Mouse (Mus musculus) embryonic facial prominence, embryonic 12.5 days (tissue): ENCODE results near the gene Kitl. TPM values are rescaled to one million over a fixed set of nuclear protein-coding genes. Genes with fewer than 3 reads are reported as not detected.

Source experiments
- ATAC-seq: fragments of 200-750 bp; cut with Nextera tagmentation; 2 replicates; pipeline ENCODE4 v1.8.0; 2017; ENCODE audit not compliant: insufficient number of reproducible peaks, insufficient read depth, low FRiP score, low TSS enrichment
- H3K27ac ChIP-seq: fragments of 300-500 bp; sonication (generic); 2 replicates; pipeline ENCODE4 v1.5.1; 2016; ENCODE audit warnings: mild to moderate bottlenecking
- H3K27me3 ChIP-seq: fragments of 300-500 bp; sonication (generic); 2 replicates; pipeline ENCODE4 v1.6.1; 2016; ENCODE audit warnings: mild to moderate bottlenecking, moderate library complexity
- H3K36me3 ChIP-seq: fragments of 300-500 bp; sonication (generic); 2 replicates; pipeline ENCODE4 v1.6.1; 2016; ENCODE audit warnings: mild to moderate bottlenecking
- H3K4me1 ChIP-seq: fragments of 300-500 bp; sonication (generic); 2 replicates; pipeline ENCODE4 v1.6.1; 2016
- H3K4me2 ChIP-seq: fragments of 300-500 bp; sonication (generic); replicated peaks from 2 replicates; pipeline ENCODE4 v1.6.1; 2016; ENCODE audit warnings: mild to moderate bottlenecking, moderate library complexity
- H3K4me3 ChIP-seq: fragments of 300-500 bp; sonication (generic); 2 replicates; pipeline ENCODE4 v1.5.1; 2016; ENCODE audit warnings: mild to moderate bottlenecking
- H3K9ac ChIP-seq: fragments of 300-500 bp; sonication (generic); 2 replicates; pipeline ENCODE4 v1.6.1; 2016; ENCODE audit warnings: mild to moderate bottlenecking, moderate library complexity
- H3K9me3 ChIP-seq: fragments of 300-500 bp; sonication (generic); 2 replicates; pipeline ENCODE4 v1.6.1; 2016; ENCODE audit warnings: mild to moderate bottlenecking, moderate library complexity
- WGBS: fragments of 180-500 bp; shearing (Covaris S2); methylation state at CpG from one replicate; pipeline ENCODE4 v1.1.7; 2016; 5-methylcytosine and 5-hydroxymethylcytosine counted together
- polyA plus RNA-seq: library from polyadenylated mRNA; unstranded; fragments of >200 nt; fragmentation: Nextera tagmentation; extraction: Ambion mirVana; gene quantifications from 2 replicates; pipeline ENCODE4 v1.2.1, GENCODE M21; 2016

Kitl gene
- polyA plus RNA-seq, 1 experiment from 2014 or later: 12.9 TPM

DNA sequence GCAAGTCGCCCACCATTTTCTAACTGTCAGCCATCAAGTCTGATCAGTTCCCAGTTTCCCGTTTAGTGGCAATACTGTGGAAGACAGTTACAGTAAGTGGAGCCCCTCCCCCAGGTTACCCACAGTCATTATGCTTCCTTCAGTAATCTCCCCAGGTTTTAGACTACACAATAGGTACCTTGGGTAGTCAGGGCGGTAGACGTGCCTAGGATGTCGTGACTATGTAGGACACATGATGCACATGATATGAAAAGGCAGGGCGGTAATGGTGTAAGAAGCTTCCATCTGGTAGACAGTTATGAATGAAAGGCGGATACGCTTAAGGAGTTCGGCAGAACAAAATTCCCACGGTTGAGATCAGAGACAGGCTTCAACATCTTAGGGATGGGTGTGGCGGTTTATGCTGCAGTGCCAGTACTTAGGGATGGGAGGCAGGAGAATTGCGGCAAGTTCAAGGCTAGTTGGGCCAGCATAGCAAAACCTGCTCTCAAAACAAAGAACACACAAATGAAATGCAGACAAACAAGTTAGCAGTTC is 15.6 kb downstream of the Kitl start:
- Histone ChIP-seq H3K9me3 (no peaks in the 10 kb centered on the region), H3K4me2 (no peak overlapping the region), H3K27ac (no peak overlapping the region), H3K4me1 (no peaks in the 10 kb centered on the region), H3K36me3 (no peaks in the 10 kb centered on the region), H3K27me3 (no peaks in the 10 kb centered on the region), H3K9ac (no peak overlapping the region), H3K4me3 (no peak overlapping the region)
- 69% methylated on average over 12 of the region's 12 CpGs for WGBS
- no peak for ATAC-seq

DNA sequence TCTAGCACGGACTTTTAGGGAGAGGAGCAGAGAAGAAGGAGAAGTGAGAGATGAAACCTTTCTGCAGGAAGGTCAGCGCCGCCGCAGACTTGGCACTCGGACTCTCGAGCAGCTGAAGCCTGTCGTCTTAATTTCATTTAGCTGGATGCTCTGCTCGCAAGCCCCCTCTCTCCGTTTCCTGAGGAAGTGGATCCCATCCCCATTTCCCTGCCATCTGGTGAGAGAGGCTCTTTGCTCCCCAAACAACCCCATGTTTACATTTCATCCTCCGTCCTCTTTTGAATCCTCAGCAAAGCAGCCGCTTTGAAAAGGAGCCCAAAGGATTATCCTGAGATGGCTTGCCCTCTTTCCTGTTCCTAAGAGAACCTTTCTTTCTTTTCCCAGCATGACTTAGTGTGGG is 16.2 kb downstream of the Kitl start:
- H3K36me3 ChIP-seq: no peaks in the 10 kb centered on the region
- peak overlapping the region; percentile 27 for H3K4me2 ChIP-seq
- no peak overlapping the region for H3K9ac ChIP-seq
- no peaks in the 10 kb centered on the region for H3K27me3 ChIP-seq
- H3K4me1 ChIP-seq: no peaks in the 10 kb centered on the region
- no peaks in the 10 kb centered on the region for H3K9me3 ChIP-seq
- WGBS: 8% methylated on average over 11 of the region's 11 CpGs
- no peak for ATAC-seq
- H3K4me3 ChIP-seq: no peak overlapping the region
- H3K27ac ChIP-seq: no peak overlapping the region

DNA sequence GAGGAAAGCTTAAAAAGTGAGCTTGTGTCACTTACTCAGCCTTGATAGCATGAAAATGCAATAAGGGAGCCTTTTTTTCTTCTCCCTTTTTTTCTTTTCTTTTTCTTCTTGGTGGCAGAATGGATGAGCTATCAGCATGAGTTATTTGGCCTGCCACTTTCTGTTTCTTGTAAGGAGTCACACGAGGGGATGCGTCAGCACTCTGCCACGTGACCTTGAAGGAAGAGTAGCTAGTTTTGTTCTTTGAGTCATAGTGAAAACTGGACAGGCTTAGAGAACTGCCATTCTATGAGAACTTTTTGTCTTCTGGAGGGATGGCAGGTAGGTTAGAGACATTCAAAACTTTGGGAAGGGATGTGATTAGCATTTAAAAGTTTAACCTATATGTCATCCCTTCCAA is 17.1 kb downstream of the Kitl start:
- Histone ChIP-seq H3K27ac (no peak overlapping the region), H3K36me3 (no peaks in the 10 kb centered on the region), H3K9me3 (no peaks in the 10 kb centered on the region), H3K4me3 (no peak overlapping the region), H3K9ac (no peak overlapping the region), H3K4me1 (no peaks in the 10 kb centered on the region), H3K27me3 (no peaks in the 10 kb centered on the region), H3K4me2 (no peak overlapping the region)
- WGBS: 79% methylated on average over 3 of the region's 3 CpGs
- ATAC-seq: no peak

DNA sequence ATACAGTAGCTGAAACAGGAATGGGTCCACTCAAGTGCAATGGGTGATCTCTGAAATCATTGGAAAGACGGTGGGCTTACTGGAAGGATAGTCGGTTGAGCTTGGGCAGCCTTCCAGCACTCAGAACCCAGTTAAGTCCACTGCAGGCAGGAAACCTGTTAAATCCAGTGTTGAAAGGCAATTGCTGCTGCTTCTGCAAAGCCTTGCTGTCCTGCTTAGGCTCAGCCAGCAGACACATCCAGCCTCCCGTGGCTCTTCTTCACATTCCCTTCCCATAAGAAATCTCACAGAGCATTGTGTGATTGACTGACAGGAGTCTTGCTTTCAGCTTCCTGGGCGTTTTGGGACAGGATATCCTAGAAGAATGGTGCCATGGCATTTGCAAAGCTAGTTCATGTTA is 20.6 kb downstream of the Kitl start:
- WGBS: 53% methylated on average over 4 of the region's 4 CpGs
- Histone ChIP-seq H3K27ac (no peak overlapping the region), H3K4me1 (no peaks in the 10 kb centered on the region; the same call in 1 of the 2 replicates), H3K9ac (no peak overlapping the region), H3K27me3 (no peaks in the 10 kb centered on the region), H3K36me3 (no peaks in the 10 kb centered on the region), H3K9me3 (no peaks in the 10 kb centered on the region), H3K4me3 (no peak overlapping the region), H3K4me2 (no peak overlapping the region)
- ATAC-seq: no peak

DNA sequence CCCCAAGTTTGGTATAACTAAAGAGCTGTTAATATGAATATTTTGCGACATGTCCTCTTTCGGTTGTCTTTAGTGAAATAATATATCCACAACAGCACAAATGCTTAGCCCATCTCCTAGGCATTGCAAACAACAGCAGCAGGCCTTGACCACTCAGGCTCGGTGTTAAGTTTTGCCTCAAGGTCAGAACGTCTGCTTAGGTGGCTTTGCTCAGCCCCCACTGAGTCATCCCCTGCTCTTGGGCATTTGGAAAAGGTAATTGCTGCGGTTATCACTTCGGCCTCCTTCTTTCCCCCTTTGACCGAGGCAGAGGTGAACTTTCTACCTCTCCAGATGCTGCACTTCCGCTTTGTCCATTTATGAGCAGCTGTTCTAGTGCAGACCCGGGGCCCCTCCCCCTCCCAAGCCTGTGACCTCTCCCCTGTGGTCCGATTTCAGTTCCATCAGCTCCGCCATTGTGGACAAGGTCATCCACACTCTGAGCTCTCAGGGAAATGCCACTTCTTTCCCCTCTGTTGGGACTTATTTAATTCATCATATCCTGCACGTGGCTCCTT is 23.0 kb downstream of the Kitl start:
- Histone ChIP-seq H3K27me3 (no peaks in the 10 kb centered on the region), H3K9me3 (no peaks in the 10 kb centered on the region), H3K9ac (no peak overlapping the region), H3K4me1 (no peaks in the 10 kb centered on the region; the same call in 1 of the 2 replicates), H3K4me3 (no peak overlapping the region), H3K36me3 (no peaks in the 10 kb centered on the region), H3K4me2 (no peak overlapping the region), H3K27ac (no peak overlapping the region)
- no peak for ATAC-seq
- WGBS: 41% methylated on average over 12 of the region's 12 CpGs

DNA sequence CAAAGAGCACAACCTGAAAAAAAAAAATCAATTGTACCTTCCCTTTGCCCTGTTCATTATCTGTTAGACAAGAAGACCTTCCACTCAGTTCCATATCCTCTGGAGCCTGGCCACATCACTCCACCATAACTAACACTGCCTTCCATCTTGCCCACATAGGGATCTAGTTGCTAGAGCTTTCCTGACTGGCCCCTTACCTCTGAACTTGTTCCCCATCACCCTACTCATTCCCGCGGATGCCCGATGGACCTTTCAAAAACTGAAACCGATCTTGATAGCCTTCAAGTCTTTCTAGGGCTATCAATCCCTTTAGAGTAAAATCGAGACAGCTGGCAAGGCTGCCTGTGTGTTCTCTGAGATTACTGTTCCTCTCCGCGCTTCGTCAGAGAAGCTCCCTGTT is 23.6 kb downstream of the Kitl start:
- Histone ChIP-seq H3K9me3 (no peaks in the 10 kb centered on the region), H3K36me3 (no peaks in the 10 kb centered on the region), H3K27me3 (no peaks in the 10 kb centered on the region), H3K4me3 (no peak overlapping the region), H3K27ac (no peak overlapping the region), H3K4me1 (no peaks in the 10 kb centered on the region; the same call in 1 of the 2 replicates), H3K9ac (no peak overlapping the region), H3K4me2 (no peak overlapping the region)
- WGBS: 85% methylated on average over 8 of the region's 8 CpGs
- ATAC-seq: no peak

DNA sequence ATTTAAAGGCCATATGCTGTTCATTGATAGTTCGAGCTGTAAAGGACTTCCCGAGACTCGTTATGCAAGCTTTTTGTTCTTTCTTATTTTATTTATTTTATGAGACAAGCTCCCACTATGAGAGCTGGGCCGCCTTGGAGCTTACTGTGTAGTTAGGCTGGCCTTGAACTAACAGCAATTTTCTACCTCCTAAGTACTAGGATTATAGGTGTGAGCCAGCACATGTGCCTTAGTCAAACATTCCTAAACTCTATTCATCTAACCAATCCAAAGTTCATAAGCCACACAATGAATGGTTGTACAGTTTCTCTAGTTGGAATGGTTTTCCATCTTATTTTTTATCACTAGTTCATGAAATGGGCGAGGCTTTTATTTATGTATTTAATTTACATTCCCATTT is 28.3 kb downstream of the Kitl start:
- Histone ChIP-seq H3K9me3 (no peaks in the 10 kb centered on the region), H3K27ac (no peak overlapping the region), H3K9ac (no peak overlapping the region), H3K27me3 (no peaks in the 10 kb centered on the region), H3K4me2 (no peak overlapping the region), H3K4me3 (no peak overlapping the region), H3K4me1 (no peaks in the 10 kb centered on the region; the same call in 1 of the 2 replicates), H3K36me3 (no peaks in the 10 kb centered on the region)
- WGBS: 88% methylated on average over 5 of the region's 5 CpGs
- no peak for ATAC-seq

DNA sequence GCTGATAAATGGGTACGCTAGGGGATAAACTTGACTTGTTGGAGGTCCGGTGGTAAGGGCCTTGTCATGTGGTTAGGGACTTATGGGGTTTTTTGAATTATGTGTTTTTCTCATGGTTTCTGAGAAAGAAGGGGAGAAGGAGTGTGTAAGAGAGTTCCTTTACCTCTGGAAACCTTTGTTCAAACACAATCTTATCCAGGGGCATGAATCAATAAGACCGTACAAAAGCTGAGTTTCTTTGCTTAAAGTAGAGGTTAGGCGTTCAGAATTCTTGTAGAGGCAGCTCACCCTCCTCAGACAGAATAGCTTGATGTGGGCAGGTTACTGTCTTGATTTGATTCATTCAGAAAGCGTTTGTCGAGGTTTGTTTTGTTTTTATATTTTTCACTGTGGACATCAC is 28.7 kb downstream of the Kitl start:
- Histone ChIP-seq H3K9me3 (no peaks in the 10 kb centered on the region), H3K27ac (no peak overlapping the region), H3K4me1 (no peaks in the 10 kb centered on the region; the same call in 1 of the 2 replicates), H3K4me3 (no peak overlapping the region), H3K36me3 (no peaks in the 10 kb centered on the region), H3K4me2 (no peak overlapping the region), H3K9ac (no peak overlapping the region), H3K27me3 (no peaks in the 10 kb centered on the region)
- ATAC-seq: no peak
- 91% methylated on average over 6 of the region's 6 CpGs for WGBS

DNA sequence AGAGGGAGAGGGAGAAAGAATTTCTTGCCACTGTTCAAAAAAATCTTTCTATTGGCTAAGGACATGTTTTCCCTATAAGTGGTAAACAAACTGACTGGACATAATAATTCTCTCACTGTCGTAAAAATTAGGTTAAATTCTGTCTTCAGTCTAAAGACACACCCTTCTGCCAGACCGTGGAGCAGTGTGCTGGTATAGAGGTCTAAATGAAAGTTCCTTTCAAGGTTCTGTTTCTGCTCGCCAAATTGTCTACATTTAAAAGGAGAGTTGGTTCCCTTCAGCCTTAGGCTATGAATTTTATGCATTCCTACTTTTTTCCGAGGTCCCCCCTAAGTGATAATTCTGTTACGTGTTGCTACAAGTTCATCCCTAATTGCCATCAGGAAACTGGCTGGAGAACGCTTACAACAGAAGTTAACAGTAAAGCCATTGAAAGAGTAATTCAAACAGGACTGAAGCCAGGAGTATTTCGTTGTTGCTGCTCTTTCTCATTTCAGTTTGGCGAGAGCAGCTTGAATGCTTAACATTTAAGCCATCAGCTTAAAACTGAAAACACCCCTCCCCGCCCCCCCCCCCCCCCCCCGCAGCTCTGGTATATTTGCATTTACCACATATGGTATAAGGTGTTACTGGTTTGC is 35.8 kb downstream of the Kitl start:
- Histone ChIP-seq H3K36me3 (no peaks in the 10 kb centered on the region), H3K9me3 (no peaks in the 10 kb centered on the region), H3K4me3 (no peak overlapping the region), H3K4me2 (peak overlapping the region; percentile 16), H3K4me1 (no peaks in the 10 kb centered on the region), H3K27ac (no peak overlapping the region), H3K9ac (no peak overlapping the region), H3K27me3 (no peaks in the 10 kb centered on the region)
- no peak for ATAC-seq
- WGBS: 19% methylated on average over 10 of the region's 10 CpGs

DNA sequence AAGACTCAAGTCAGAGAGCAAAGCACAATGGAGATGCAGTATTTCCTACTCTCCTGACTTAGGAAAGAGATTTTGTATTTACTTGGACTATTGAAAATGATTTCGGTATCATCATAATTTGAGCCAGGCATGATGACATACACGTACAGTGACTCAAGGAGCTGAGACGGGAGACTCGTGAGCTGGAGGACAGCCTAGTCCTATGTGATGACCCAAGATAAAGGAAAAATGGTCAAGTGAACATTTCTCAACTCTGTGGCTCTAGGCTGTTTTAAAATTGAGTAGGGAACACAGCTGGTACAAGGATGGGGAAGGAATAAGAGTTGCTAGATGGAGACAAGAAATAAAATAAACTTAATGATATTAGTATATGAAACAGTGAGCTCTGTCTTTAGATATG is 37.0 kb downstream of the Kitl start:
- Histone ChIP-seq H3K27ac (no peak overlapping the region), H3K27me3 (no peaks in the 10 kb centered on the region), H3K9ac (no peak overlapping the region), H3K36me3 (no peaks in the 10 kb centered on the region), H3K4me1 (no peaks in the 10 kb centered on the region), H3K4me3 (no peak overlapping the region), H3K9me3 (no peaks in the 10 kb centered on the region), H3K4me2 (no peak overlapping the region)
- WGBS: 88% methylated on average over 4 of the region's 4 CpGs
- no peak for ATAC-seq

DNA sequence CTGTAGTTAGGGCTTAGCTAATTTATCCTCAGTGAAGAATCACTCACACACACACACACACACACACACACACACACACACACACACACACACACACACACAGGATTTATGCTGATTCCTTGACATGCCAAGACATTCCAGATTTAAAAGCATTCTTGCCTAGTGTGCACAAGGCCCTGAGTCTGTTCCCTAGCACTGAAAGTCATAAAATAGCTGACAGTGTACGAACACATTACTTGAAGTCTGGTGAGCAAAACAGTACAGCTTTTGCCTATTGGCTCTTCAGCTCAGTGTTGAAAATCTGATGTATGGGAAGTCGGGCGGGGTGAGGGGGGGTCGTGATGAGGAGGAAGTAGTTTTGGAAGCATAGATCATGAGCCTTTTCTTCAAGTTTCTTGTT is 37.5 kb downstream of the Kitl start:
- no peaks in the 10 kb centered on the region for H3K4me1 ChIP-seq
- H3K9ac ChIP-seq: no peak overlapping the region
- no peak overlapping the region for H3K4me2 ChIP-seq
- H3K9me3 ChIP-seq: no peaks in the 10 kb centered on the region
- no peak for ATAC-seq
- H3K4me3 ChIP-seq: no peak overlapping the region
- H3K27ac ChIP-seq: no peak overlapping the region
- WGBS: 80% methylated on average over 4 of the region's 4 CpGs
- H3K27me3 ChIP-seq: no peaks in the 10 kb centered on the region
- H3K36me3 ChIP-seq: no peaks in the 10 kb centered on the region

DNA sequence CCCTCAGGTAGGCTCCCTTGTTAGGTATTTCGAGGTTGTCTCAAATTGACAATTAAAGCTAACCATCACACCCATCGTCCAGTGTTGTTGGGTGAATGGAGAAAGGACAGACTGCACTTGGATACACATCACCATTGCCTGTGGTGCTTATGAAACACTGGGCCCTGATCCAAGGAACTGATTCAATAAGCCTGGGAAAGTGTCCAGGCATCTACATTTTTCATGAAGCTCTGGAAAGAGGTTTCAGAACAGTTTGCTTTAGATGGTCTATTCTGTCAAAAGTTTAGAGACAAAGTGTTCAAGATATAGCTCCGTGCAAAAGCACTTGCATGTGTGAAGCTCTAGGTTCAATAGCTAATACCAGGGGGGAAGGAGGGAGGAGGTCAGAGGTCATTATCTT is 38.6 kb downstream of the Kitl start:
- Histone ChIP-seq H3K4me1 (no peaks in the 10 kb centered on the region), H3K4me2 (no peak overlapping the region), H3K9me3 (no peaks in the 10 kb centered on the region), H3K27ac (no peak overlapping the region), H3K4me3 (no peak overlapping the region), H3K36me3 (no peaks in the 10 kb centered on the region), H3K27me3 (no peaks in the 10 kb centered on the region), H3K9ac (no peak overlapping the region)
- ATAC-seq: no peak
- WGBS: 85% methylated on average over 3 of the region's 3 CpGs
